Mouse (Mus musculus) neural tube, embryonic 12.5 days (tissue): ENCODE data around the gene 4833427G06Rik. TPM values are rescaled to one million over a fixed set of nuclear protein-coding genes. Genes with fewer than 3 reads are reported as not detected.

Experiments
- ATAC-seq: fragments of 200-750 bp; cut with Nextera tagmentation; 2 replicates; pipeline ENCODE4 v1.8.0; 2017; ENCODE audit warnings: low read depth, mild to moderate bottlenecking, moderate TSS enrichment, moderate library complexity; ENCODE audit not compliant: low FRiP score
- H3K27ac ChIP-seq: fragments of 300-500 bp; sonication (generic); 2 replicates; pipeline ENCODE4 v1.5.1; 2016
- H3K27me3 ChIP-seq: fragments of 300-500 bp; sonication (generic); replicated peaks from 2 replicates; pipeline ENCODE4 v1.6.1; 2016; ENCODE audit warnings: mild to moderate bottlenecking
- H3K36me3 ChIP-seq: fragments of 300-500 bp; sonication (generic); 2 replicates; pipeline ENCODE4 v1.6.1; 2016; ENCODE audit warnings: mild to moderate bottlenecking
- H3K4me1 ChIP-seq: fragments of 300-500 bp; sonication (generic); 2 replicates; pipeline ENCODE4 v1.6.1; 2016
- H3K4me2 ChIP-seq: fragments of 300-500 bp; sonication (generic); replicated peaks from 2 replicates; pipeline ENCODE4 v1.6.1; 2016; ENCODE audit warnings: mild to moderate bottlenecking
- H3K4me3 ChIP-seq: fragments of 300-500 bp; sonication (generic); 2 replicates; pipeline ENCODE4 v1.5.1; 2016
- H3K9ac ChIP-seq: fragments of 300-500 bp; sonication (generic); 2 replicates; pipeline ENCODE4 v1.6.1; 2016; ENCODE audit warnings: mild to moderate bottlenecking
- H3K9me3 ChIP-seq: fragments of 300-500 bp; sonication (generic); 2 replicates; pipeline ENCODE4 v1.6.1; 2016; ENCODE audit warnings: mild to moderate bottlenecking
- WGBS: fragments of 180-500 bp; shearing (Covaris S2); methylation state at CpG from one replicate; pipeline ENCODE4 v1.1.7; 2016; 5-methylcytosine and 5-hydroxymethylcytosine counted together
- microRNA counts: library from miRNA; unstranded; fragments of <30 nt; microRNA quantifications from one replicate; lab custom pipeline; 2017
- microRNA-seq: library from miRNA; unstranded; fragments of <30 nt; microRNA quantifications from one replicate; pipeline ENCODE4, GENCODE M21; 2017
- polyA plus RNA-seq: library from polyadenylated mRNA; unstranded; fragments of >200 nt; fragmentation: Nextera tagmentation; extraction: Ambion mirVana; gene quantifications from 2 replicates; pipeline ENCODE4 v1.2.1, GENCODE M21; 2016

4833427G06Rik gene
- polyA plus RNA-seq, 1 experiment from 2014 or later = 0.20 TPM

GRCm38 (mm10) chr9:51058951-51059521 is 42.8 kb downstream of the 4833427G06Rik start:
- Histone ChIP-seq H3K9ac (no peak overlapping the region), H3K27me3 (no peaks in the 10 kb centered on the region)
- WGBS = 83% methylated on average over 4 of the region's 4 CpGs

GRCm38 (mm10) chr9:51056360-51057324 is 45.2 kb downstream of the 4833427G06Rik start:
- no peak overlapping the region for H3K27ac ChIP-seq
- no peaks in the 10 kb centered on the region for H3K27me3 ChIP-seq
- WGBS = 64% methylated on average over 3 of the region's 3 CpGs
- no peaks in the 10 kb centered on the region for H3K4me1 ChIP-seq
- no peak overlapping the region for H3K4me3 ChIP-seq
- no peaks in the 10 kb centered on the region for H3K36me3 ChIP-seq
- H3K4me2 ChIP-seq = no peak overlapping the region
- H3K9me3 ChIP-seq = no peaks in the 10 kb centered on the region
- no peak for ATAC-seq
- no peak overlapping the region for H3K9ac ChIP-seq

More at GRCm38 (mm10) chr9:51058951-51059521, 42.8 kb downstream of the 4833427G06Rik start:
- Histone ChIP-seq H3K27ac (no peak overlapping the region), H3K4me2 (no peak overlapping the region), H3K4me1 (no peaks in the 10 kb centered on the region), H3K9me3 (no peaks in the 10 kb centered on the region), H3K36me3 (no peaks in the 10 kb centered on the region), H3K4me3 (no peak overlapping the region)
- no peak for ATAC-seq

GRCm38 (mm10) chr9:51052180-51052579 is 49.7 kb downstream of the 4833427G06Rik start:
- no peaks in the 10 kb centered on the region for H3K9me3 ChIP-seq
- WGBS = 77% methylated on average over 3 of the region's 3 CpGs
- H3K4me1 ChIP-seq = no peaks in the 10 kb centered on the region
- no peak overlapping the region for H3K27ac ChIP-seq
- no peaks in the 10 kb centered on the region for H3K36me3 ChIP-seq
- no peak overlapping the region for H3K4me2 ChIP-seq
- no peaks in the 10 kb centered on the region for H3K27me3 ChIP-seq
- no peak overlapping the region for H3K9ac ChIP-seq
- no peak overlapping the region for H3K4me3 ChIP-seq
- no peak for ATAC-seq

GRCm38 (mm10) chr9:51042136-51042535 is 59.7 kb downstream of the 4833427G06Rik start:
- no peak overlapping the region for H3K4me2 ChIP-seq
- no peaks in the 10 kb centered on the region for H3K36me3 ChIP-seq
- no peak overlapping the region for H3K4me3 ChIP-seq
- no peaks in the 10 kb centered on the region for H3K27me3 ChIP-seq
- WGBS = 78% methylated on average over 6 of the region's 6 CpGs
- no peak overlapping the region for H3K9ac ChIP-seq
- no peaks in the 10 kb centered on the region for H3K4me1 ChIP-seq
- ATAC-seq = no peak
- no peaks in the 10 kb centered on the region for H3K9me3 ChIP-seq
- H3K27ac ChIP-seq = no peak overlapping the region

- no peak overlapping the region for H3K9ac ChIP-seq
- H3K4me2 ChIP-seq = no peak overlapping the region
- H3K9me3 ChIP-seq = no peaks in the 10 kb centered on the region
- H3K4me3 ChIP-seq = no peak overlapping the region
- no peaks in the 10 kb centered on the region for H3K4me1 ChIP-seq
- no peaks in the 10 kb centered on the region for H3K27me3 ChIP-seq
- 92% methylated on average over 7 of the region's 7 CpGs for WGBS
- no peaks in the 10 kb centered on the region for H3K36me3 ChIP-seq
- no peak for ATAC-seq
- H3K27ac ChIP-seq = no peak overlapping the region
Measured at GRCm38 (mm10) chr9:51041491-51041980, 60.3 kb downstream of the 4833427G06Rik start.

- Histone ChIP-seq H3K4me3 (no peak overlapping the region), H3K9me3 (no peaks in the 10 kb centered on the region), H3K27ac (no peak overlapping the region), H3K9ac (no peak overlapping the region), H3K36me3 (no peaks in the 10 kb centered on the region), H3K4me1 (no peaks in the 10 kb centered on the region), H3K4me2 (no peak overlapping the region), H3K27me3 (no peaks in the 10 kb centered on the region)
- no peak for ATAC-seq
- WGBS = 77% methylated on average over 3 of the region's 3 CpGs
Measured at GRCm38 (mm10) chr9:51032785-51033529, 68.9 kb downstream of the 4833427G06Rik start.

GRCm38 (mm10) chr9:51032291-51032690 is 69.6 kb downstream of the 4833427G06Rik start:
- Histone ChIP-seq H3K27me3 (no peaks in the 10 kb centered on the region), H3K9me3 (no peaks in the 10 kb centered on the region), H3K4me3 (no peak overlapping the region), H3K4me1 (no peaks in the 10 kb centered on the region), H3K4me2 (no peak overlapping the region), H3K27ac (no peak overlapping the region), H3K36me3 (no peaks in the 10 kb centered on the region), H3K9ac (no peak overlapping the region)
- 41% methylated on average over 8 of the region's 8 CpGs for WGBS
- ATAC-seq = no peak

- ATAC-seq = no peak
- 74% methylated on average over 6 of the region's 6 CpGs for WGBS
- H3K27me3 ChIP-seq = no peaks in the 10 kb centered on the region
- H3K36me3 ChIP-seq = no peaks in the 10 kb centered on the region
- no peak overlapping the region for H3K4me3 ChIP-seq
- no peak overlapping the region for H3K27ac ChIP-seq
- H3K9ac ChIP-seq = no peak overlapping the region
- no peaks in the 10 kb centered on the region for H3K9me3 ChIP-seq
- no peak overlapping the region for H3K4me2 ChIP-seq
- no peaks in the 10 kb centered on the region for H3K4me1 ChIP-seq
Measured at GRCm38 (mm10) chr9:51031603-51032002, 70.3 kb downstream of the 4833427G06Rik start.

MicroRNAs within 50 kb of the gene (microRNA counts, 519-probe panel; counts per million panel counts)
- 342 counts per million, percentile 67 among the panel's probes with 10 or more counts for microRNA mmu-miR-34b-3p (lab: Ali Mortazavi, UCI)
- 342 counts per million, percentile 67 among the panel's probes with 10 or more counts for microRNA mmu-miR-34b-5p (lab: Ali Mortazavi, UCI)
- 342 counts per million, percentile 67 among the panel's probes with 10 or more counts for microRNA mmu-miR-34c (lab: Ali Mortazavi, UCI)

Small RNAs within 50 kb of the gene (microRNA-seq; reads per million reads assigned to microRNA genes)
- 20.5 reads per million, percentile 30 among the genes with 10 or more reads in this experiment for gene Mir34b
- 444 reads per million, percentile 71 among the genes with 10 or more reads in this experiment for gene Mir34c

Other genes starting within 250 kb of the 4833427G06Rik start
- 14.3 and 14.4 TPM in 2 replicates for gene Sik2, start 93.0 kb downstream of the 4833427G06Rik start, polyA plus RNA-seq
- not detected in 2 replicates for gene Btg4, start 41.2 kb downstream of the 4833427G06Rik start, polyA plus RNA-seq
- gene Layn, start 25.0 kb downstream of the 4833427G06Rik start, polyA plus RNA-seq = 2.0 and 2.1 TPM in 2 replicates
- 0.03 TPM in 1 of 2 replicates, not detected in the other for gene Gm32742, start 63.4 kb upstream of the 4833427G06Rik start, polyA plus RNA-seq
- 0.34 TPM in 1 of 2 replicates, not detected in the other for gene Pou2af1, start 111.6 kb upstream of the 4833427G06Rik start, polyA plus RNA-seq
- 0.75 and 0.79 TPM in 2 replicates for gene Colca2, start 176.5 kb upstream of the 4833427G06Rik start, polyA plus RNA-seq
- not detected in 2 replicates for gene 1810046K07Rik, start 226.8 kb upstream of the 4833427G06Rik start, polyA plus RNA-seq